Mouse (Mus musculus) MEL (cell line): ENCODE data around the gene Ifna7.

Experiments
- CTCF ChIP-seq, 3 experiments: IDR thresholded peaks in 2 of 3; conservative IDR thresholded peaks in 1 of 3; 2 replicates each; pipeline ENCODE4 v1.5.1; 2011 to 2012; ENCODE audit warnings: low read length in 3 of 3, low read depth in 2 of 3, mild to moderate bottlenecking in 2 of 3, improper control_type of control experiment in 1 of 3, inconsistent platforms in 1 of 3, mixed read lengths in 1 of 3, moderate library complexity in 1 of 3; ENCODE audit not compliant: control insufficient read depth in 1 of 3, insufficient read depth in 1 of 3, poor library complexity in 1 of 3, severe bottlenecking in 1 of 3
- E2F4 ChIP-seq: IDR thresholded peaks from 2 replicates; pipeline ENCODE4 v1.6.1; 2011; ENCODE audit warnings: low read depth, low read length, improper control_type of control experiment, borderline replicate concordance
- EP300 ChIP-seq, 2 experiments: IDR thresholded peaks; 2 replicates each; pipeline ENCODE4 v1.6.1; 2011; ENCODE audit warnings: improper control_type of control experiment in 2 of 2, low read length in 2 of 2, low read depth in 1 of 2, mild to moderate bottlenecking in 1 of 2
- HCFC1 ChIP-seq: IDR thresholded peaks from 2 replicates; pipeline ENCODE4 v1.6.1; 2012; ENCODE audit warnings: low read depth, mild to moderate bottlenecking, inconsistent platforms, low read length, improper control_type of control experiment, moderate library complexity
- KAT2A ChIP-seq: conservative IDR thresholded peaks from 2 replicates; pipeline ENCODE4 v1.6.1; 2012; ENCODE audit warnings: low read depth, low read length, improper control_type of control experiment, inconsistent platforms
- NELFE ChIP-seq: IDR thresholded peaks from 2 replicates; pipeline ENCODE4 v1.6.1; 2011; ENCODE audit warnings: low read depth, low read length, improper control_type of control experiment
- POLR2A ChIP-seq, 2 experiments: IDR thresholded peaks; 2 replicates each; pipeline ENCODE4 v1.6.1; 2011 to 2012; ENCODE audit warnings: low read length in 2 of 2, mild to moderate bottlenecking in 2 of 2, control low read depth in 1 of 2, improper control_type of control experiment in 1 of 2, low read depth in 1 of 2, moderate library complexity in 1 of 2; ENCODE audit not compliant: control insufficient read depth in 1 of 2, insufficient read depth in 1 of 2, poor library complexity in 1 of 2
- SIN3A ChIP-seq: IDR thresholded peaks from 2 replicates; pipeline ENCODE4 v1.6.1; 2012; ENCODE audit warnings: low read length, improper control_type of control experiment, inconsistent platforms
- ZC3H11A ChIP-seq: IDR thresholded peaks from 2 replicates; pipeline ENCODE4 v1.6.1; 2012; ENCODE audit warnings: low read depth, mild to moderate bottlenecking, inconsistent platforms, low read length, improper control_type of control experiment
- ZKSCAN1 ChIP-seq: IDR thresholded peaks from 2 replicates; pipeline ENCODE4 v1.6.1; 2012; ENCODE audit warnings: low read depth, mild to moderate bottlenecking, inconsistent platforms, low read length, improper control_type of control experiment, moderate library complexity
- ZMIZ1 ChIP-seq: IDR thresholded peaks from 2 replicates; pipeline ENCODE4 v1.6.1; 2012; ENCODE audit warnings: low read depth, mild to moderate bottlenecking, inconsistent platforms, low read length, improper control_type of control experiment, moderate library complexity

GRCm38 (mm10) chr4:88859214-88859613 lies 43.2 kb downstream of the Ifna7 start:
- TF ChIP-seq CTCF (IDR thresholded peaks at IDR 0.05 in 2 of 3, conservative IDR thresholded peaks at IDR 0.05 in 1 of 3; ENCODE audit: control insufficient read depth in 1 of 3, insufficient read depth in 1 of 3, low read depth in 2 of 3, low read length in 3 of 3, poor library complexity in 1 of 3, severe bottlenecking in 1 of 3) (no peak), POLR2A (IDR thresholded peaks at IDR 0.05; ENCODE audit: control insufficient read depth in 1 of 2, insufficient read depth in 1 of 2, low read depth in 1 of 2, low read length in 2 of 2, poor library complexity in 1 of 2) (no peak), SIN3A (no peak), HCFC1 (no peak), NELFE (no peak), ZC3H11A (no peak), KAT2A (no peak), ZKSCAN1 (no peak), ZMIZ1 (no peak), E2F4 (no peak), EP300 (IDR thresholded peaks at IDR 0.05; ENCODE audit: low read depth in 1 of 2, low read length in 2 of 2) (no peak)
